Mouse (Mus musculus): Measurements from ENCODE around the gene Zfp800.

DNA sequence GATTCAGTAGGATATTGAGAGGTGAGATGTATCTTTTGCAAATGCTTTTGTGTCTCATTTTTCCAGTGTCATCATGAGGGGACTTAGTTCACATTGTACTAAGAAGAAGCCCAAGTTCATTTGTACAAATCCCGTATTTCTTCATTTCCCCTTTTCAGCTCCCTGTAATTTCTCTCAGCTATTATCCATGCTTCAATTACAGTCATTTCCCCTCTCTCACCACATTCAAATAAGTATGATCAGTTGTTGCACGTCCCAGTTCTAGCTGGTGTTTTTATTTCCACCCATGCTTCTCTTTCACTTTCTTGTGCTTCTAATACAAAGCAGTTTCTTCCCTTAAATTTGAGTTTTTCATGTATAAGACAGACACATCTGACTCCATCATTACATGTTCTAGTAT, 91.1 kb downstream of the Zfp800 start:
- TF ChIP-seq POLR2A (IDR thresholded peaks at IDR 0.05; ENCODE audit: borderline replicate concordance, extremely low read depth, low read depth, low read length) (no peak), CTCF (IDR thresholded peaks at IDR 0.05; ENCODE audit: insufficient read depth, low read length) (no peak)
